Mouse (Mus musculus) spleen, embryonic (tissue): ENCODE data around the gene Cxcr4.

ENCODE experiments used
- CTCF ChIA-PET: fragments of 350-600 bp; sonication (Branson Sonifier 250); formaldehyde crosslinking; loops from one replicate; lab custom pipeline; 2022; lab: Charles Lee

The Cxcr4 gene

GRCm38 (mm10) chr1:128592211-128592741 lies at the start of gene Cxcr4:
Cxcr4 (minus strand) TSS chr1:128592293.
- CTCF ChIA-PET: interaction anchor here (0.6 to 1.9 kb wide), 8 partner anchors 8 to 463 kb away, joined by 3 to 6 read pairs (median 4); no protein-coding TSS in a partner anchor

GRCm38 (mm10) chr1:128639707-128640107 lies 47.6 kb upstream of the Cxcr4 start:
- CTCF ChIA-PET: no interaction called here

GRCm38 (mm10) chr1:128637230-128637740 lies 45.2 kb upstream of the Cxcr4 start:
- CTCF ChIA-PET: no interaction called here

GRCm38 (mm10) chr1:128636258-128637229 lies 44.5 kb upstream of the Cxcr4 start:
- CTCF ChIA-PET: interaction anchor here (0.7 kb wide), 1 partner anchor 22 kb away, joined by 4 read pairs; no protein-coding TSS in a partner anchor

- CTCF ChIA-PET: interaction anchor here (0.6 kb wide), 1 partner anchor 195 kb away, joined by 4 read pairs; no protein-coding TSS in a partner anchor
These were observed 41.8 kb upstream of the Cxcr4 start for GRCm38 (mm10) chr1:128633711-128634379.

DNA sequence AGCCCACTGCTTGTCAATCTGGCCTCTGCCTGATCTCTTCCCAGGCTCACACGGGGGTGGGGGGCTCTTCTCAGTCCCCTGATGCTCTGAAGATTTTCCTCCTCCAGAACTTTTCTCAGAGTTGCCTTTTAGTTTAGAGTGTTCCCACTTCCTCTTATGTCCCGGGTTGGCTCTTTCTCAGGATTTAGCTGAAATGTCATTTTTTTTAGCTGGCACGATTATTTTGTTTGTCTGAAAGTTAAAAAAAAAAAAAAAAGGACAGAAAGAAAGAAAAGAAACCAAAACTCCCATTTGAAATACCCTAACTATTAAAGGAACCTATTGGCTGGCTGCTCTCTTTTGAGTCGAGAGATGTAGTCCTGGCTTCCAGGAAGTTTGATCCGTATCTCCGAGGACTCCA lies 40.4 kb upstream of the Cxcr4 start:
- CTCF ChIA-PET: interaction anchor here (0.7 kb wide), 1 partner anchor 27 kb away, joined by 11 read pairs; no protein-coding TSS in a partner anchor

GRCm38 (mm10) chr1:128626144-128626678 lies 34.1 kb upstream of the Cxcr4 start:
- CTCF ChIA-PET: interaction anchor here (1.0 kb wide), 1 partner anchor 14 kb away, joined by 3 read pairs; no protein-coding TSS in a partner anchor

DNA sequence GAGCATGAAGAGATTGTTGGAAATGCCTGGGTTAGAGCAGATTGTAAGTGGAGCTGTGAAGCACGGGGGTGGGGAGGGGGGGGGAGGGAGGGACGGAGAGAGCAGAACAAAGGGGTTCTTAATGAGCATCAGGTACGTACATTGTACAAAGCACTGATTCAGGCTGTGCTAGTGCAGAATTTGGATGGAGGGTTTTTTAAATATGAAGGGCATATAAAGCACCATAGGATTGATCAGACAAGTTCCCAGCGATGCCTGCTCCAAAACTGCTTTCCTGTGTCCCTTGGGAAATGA lies 31.4 kb upstream of the Cxcr4 start:
- CTCF ChIA-PET: interaction anchor here (0.6 to 1.4 kb wide), 3 partner anchors 39 to 196 kb away, joined by 3 to 8 read pairs (median 5); no protein-coding TSS in a partner anchor

- CTCF ChIA-PET: interaction anchor here (0.6 kb wide), 2 partner anchors 83 to 196 kb away, joined by 5 to 8 read pairs; no protein-coding TSS in a partner anchor
These were observed 30.9 kb upstream of the Cxcr4 start for GRCm38 (mm10) chr1:128622867-128623593.

GRCm38 (mm10) chr1:128617654-128618310 lies 25.7 kb upstream of the Cxcr4 start:
- CTCF ChIA-PET: interaction anchor here (0.8 kb wide), 1 partner anchor 97 kb away, joined by 7 read pairs; no protein-coding TSS in a partner anchor

- CTCF ChIA-PET: interaction anchor here (0.9 to 1.4 kb wide), 2 partner anchors 26 to 84 kb away, joined by 3 read pairs; no protein-coding TSS in a partner anchor
These were observed 24.5 kb upstream of the Cxcr4 start for GRCm38 (mm10) chr1:128616586-128616985.

GRCm38 (mm10) chr1:128615459-128615806 lies 23.3 kb upstream of the Cxcr4 start:
- CTCF ChIA-PET: interaction anchor here (0.9 to 1.4 kb wide), 2 partner anchors 24 to 86 kb away, joined by 3 read pairs; no protein-coding TSS in a partner anchor

DNA sequence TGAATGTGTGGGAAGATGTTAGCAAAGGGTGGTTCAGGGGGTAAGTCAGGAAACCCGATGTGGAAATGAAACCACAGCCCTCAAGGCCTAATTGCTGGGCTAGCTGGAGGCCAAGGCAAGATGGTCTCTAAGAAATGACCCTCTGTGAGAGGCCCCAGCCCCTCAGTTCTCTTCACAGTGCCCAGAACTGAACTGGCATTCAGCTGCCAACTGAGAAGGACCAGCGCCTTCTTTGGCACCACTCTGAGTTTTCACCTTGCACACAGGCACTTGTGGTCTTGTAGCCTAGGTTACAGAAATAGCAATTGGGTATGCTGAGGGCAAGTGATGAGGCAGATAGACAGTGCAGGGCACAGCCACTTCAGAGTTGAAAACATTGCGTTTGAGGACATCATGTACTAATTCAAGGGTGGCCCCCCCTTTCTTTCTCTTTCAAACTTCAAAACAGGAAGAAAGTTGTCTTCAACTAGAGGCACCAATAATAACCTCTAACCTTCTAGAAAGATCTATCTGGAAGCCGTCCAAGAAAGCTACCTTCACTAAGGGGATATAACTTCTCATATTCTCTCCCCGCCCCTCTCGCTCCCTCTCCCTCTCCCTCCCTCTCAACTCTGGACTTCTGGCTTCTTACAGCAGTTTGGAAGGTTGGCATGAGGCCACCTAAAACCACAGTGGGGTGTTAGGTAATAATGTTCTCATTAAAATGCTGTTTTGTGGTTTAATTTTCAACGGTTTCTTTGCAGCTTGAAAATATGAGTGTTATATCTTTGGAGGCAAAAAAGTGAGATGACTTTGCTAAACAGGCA lies 22.8 kb upstream of the Cxcr4 start:
- CTCF ChIA-PET: interaction anchor here (0.6 to 1.4 kb wide), 3 partner anchors 13 to 93 kb away, joined by 4 to 5 read pairs (median 4); no protein-coding TSS in a partner anchor

- CTCF ChIA-PET: interaction anchor here (0.5 to 1.8 kb wide), 3 partner anchors 16 to 80 kb away, joined by 3 to 4 read pairs (median 4); no protein-coding TSS in a partner anchor
These were observed 16.0 kb upstream of the Cxcr4 start for GRCm38 (mm10) chr1:128608119-128608518.

DNA sequence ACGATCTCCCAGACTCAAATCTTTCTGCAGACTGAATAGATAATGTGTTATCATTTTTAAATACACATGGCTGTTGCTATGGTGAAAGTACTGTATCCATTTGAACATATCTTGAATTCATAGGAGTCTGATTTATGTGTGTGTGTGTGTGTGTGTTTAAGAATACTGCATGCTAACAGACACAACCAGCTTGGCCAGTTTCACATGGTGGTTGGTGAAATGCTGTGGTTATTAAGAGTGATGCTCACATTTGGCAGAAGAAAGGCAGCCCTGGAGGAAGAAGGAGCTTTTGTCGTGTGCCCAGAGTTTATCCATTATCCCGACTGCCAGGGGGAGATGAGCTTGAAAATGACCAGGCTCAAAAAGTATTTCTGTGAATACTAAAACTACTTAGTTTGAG lies 15.3 kb upstream of the Cxcr4 start:
- CTCF ChIA-PET: interaction anchor here (0.6 to 1.8 kb wide), 4 partner anchors 10 to 22 kb away, joined by 3 to 6 read pairs (median 4); no protein-coding TSS in a partner anchor

- CTCF ChIA-PET: interaction anchor here (0.6 to 1.2 kb wide), 3 partner anchors 11 to 27 kb away, joined by 3 to 11 read pairs (median 4); partner anchors contain the start of gene Cxcr4
These were observed 13.7 kb upstream of the Cxcr4 start for GRCm38 (mm10) chr1:128605794-128606193.

GRCm38 (mm10) chr1:128602688-128603385 lies 10.7 kb upstream of the Cxcr4 start:
- CTCF ChIA-PET: interaction anchor here (0.7 to 1.2 kb wide), 2 partner anchors 11 to 13 kb away, joined by 5 to 6 read pairs; no protein-coding TSS in a partner anchor
